Mouse (Mus musculus): ENCODE results near the gene Ptp4a2. TPM values are rescaled to one million over a fixed set of nuclear protein-coding genes. Genes with fewer than 3 reads are reported as not detected.
"Not testable (repeated sequence)": the region's sequence is repeated elsewhere in the genome, so short reads cannot be mapped to it uniquely, and the experiment has no call there.

Gene Ptp4a2
- 100 to 1,000 TPM; 194 to 199 TPM for total RNA-seq (2021)
- polyA plus RNA-seq (2012; rRNA removed) = 51.6 and 110 TPM in 2 replicates
- long read RNA-seq, transcript Ptp4a2-207 (6 exons, 3,382 nt) = minor isoform, 20 of 127 reads
- long read RNA-seq, transcript Ptp4a2-201 (6 exons, 3,646 nt) = major isoform, 58 of 127 reads
- long read RNA-seq, partial matches to known transcripts = 6 of 127 reads
- long read RNA-seq, other reads (novel, unspliced or antisense) = 43 of 127 reads

- TF ChIP-seq EP300 (IDR thresholded peaks at IDR 0.05; ENCODE audit: insufficient read depth, low read depth, low read length) (no peak), CTCF (IDR thresholded peaks at IDR 0.05) (no peak), POLR2A (IDR thresholded peaks at IDR 0.05; ENCODE audit: insufficient read depth, low read depth, low read length) (0 out of 2 replicates have a peak, but pooled peaks have one; percentile 14)
- intact Hi-C loops (cut with DNase I) = no loop called here
- peaks cover 6% of the 10 kb centered on the region for H3K4me1 ChIP-seq (ENCODE audit: control insufficient read depth, insufficient read depth, low read length)
- H3K27me3 ChIP-seq (ENCODE audit: control insufficient read depth, insufficient read depth, low read length) = no peaks in the 10 kb centered on the region
- H3K4me3 ChIP-seq = peak within 1 kb of the TSS; percentile 50
- DNase-seq = peak; percentile 74 to 86
- H3K27ac ChIP-seq = peak within 1 kb of the TSS; percentile 76
- peaks cover 4% of the 10 kb centered on the region; the same call in 1 of the 2 replicates for H3K36me3 ChIP-seq (ENCODE audit: control insufficient read depth, insufficient read depth, low read length)
- 6% methylated on average over 35 of the region's 35 CpGs for WGBS
- peak within 1 kb of the TSS; percentile 77 for H3K9ac ChIP-seq (ENCODE audit: low read depth, low read length)
- no peaks in the 10 kb centered on the region for H3K79me2 ChIP-seq (replicated peaks; ENCODE audit: control insufficient read depth, insufficient read depth, low read length)
These were observed at the start of gene Ptp4a2 for GRCm38 (mm10) chr4:129810798-129811604. TSS of gene Ptp4a2 (plus strand) at chr4:129811219.

GRCm38 (mm10) chr4:129761606-129762005, 49.4 kb upstream of the Ptp4a2 start:
- TF ChIP-seq POLR2A (IDR thresholded peaks at IDR 0.05; ENCODE audit: insufficient read depth, low read depth, low read length) (no peak), EP300 (IDR thresholded peaks at IDR 0.05; ENCODE audit: insufficient read depth, low read depth, low read length) (no peak), CTCF (IDR thresholded peaks at IDR 0.05) (no peak)
- intact Hi-C loops (cut with DNase I) = no loop called here
- Histone ChIP-seq H3K27me3 (ENCODE audit: control insufficient read depth, insufficient read depth, low read length) (no peaks in the 10 kb centered on the region), H3K79me2 (replicated peaks; ENCODE audit: control insufficient read depth, insufficient read depth, low read length) (no peaks in the 10 kb centered on the region), H3K4me1 (ENCODE audit: control insufficient read depth, insufficient read depth, low read length) (no peaks in the 10 kb centered on the region; the same call in 1 of the 2 replicates), H3K27ac (no peak overlapping the region), H3K9ac (ENCODE audit: low read depth, low read length) (no peak overlapping the region), H3K4me3 (no peak overlapping the region), H3K36me3 (ENCODE audit: control insufficient read depth, insufficient read depth, low read length) (no peaks in the 10 kb centered on the region)
- 86% methylated on average over 12 of the region's 12 CpGs for WGBS
- DNase-seq = peak in 1 of 2 experiments; percentile 16

- H3K27me3 ChIP-seq (ENCODE audit: control insufficient read depth, insufficient read depth, low read length); H3K4me3 ChIP-seq; DNase-seq; intact Hi-C loops (cut with DNase I); H3K27ac ChIP-seq; H3K4me1 ChIP-seq (ENCODE audit: control insufficient read depth, insufficient read depth, low read length); H3K36me3 ChIP-seq (ENCODE audit: control insufficient read depth, insufficient read depth, low read length); H3K9ac ChIP-seq (ENCODE audit: low read depth, low read length); H3K79me2 ChIP-seq (replicated peaks; ENCODE audit: control insufficient read depth, insufficient read depth, low read length): not testable (repeated sequence)
- peak; percentile 37 for TF ChIP-seq CTCF (IDR thresholded peaks at IDR 0.05)
- WGBS = 61% methylated on average over 1 of the region's 1 CpGs
These were observed 48.5 kb upstream of the Ptp4a2 start for GRCm38 (mm10) chr4:129762496-129762895.

- no peak overlapping the region for H3K27ac ChIP-seq
- H3K4me3 ChIP-seq = no peak overlapping the region
- no peaks in the 10 kb centered on the region for H3K36me3 ChIP-seq (ENCODE audit: control insufficient read depth, insufficient read depth, low read length)
- 71% methylated on average over 3 of the region's 3 CpGs for WGBS
- H3K27me3 ChIP-seq (ENCODE audit: control insufficient read depth, insufficient read depth, low read length) = no peaks in the 10 kb centered on the region
- TF ChIP-seq CTCF (IDR thresholded peaks at IDR 0.05) (no peak), EP300 (IDR thresholded peaks at IDR 0.05; ENCODE audit: insufficient read depth, low read depth, low read length) (no peak), POLR2A (IDR thresholded peaks at IDR 0.05; ENCODE audit: insufficient read depth, low read depth, low read length) (no peak)
- no peaks in the 10 kb centered on the region; the same call in 1 of the 2 replicates for H3K4me1 ChIP-seq (ENCODE audit: control insufficient read depth, insufficient read depth, low read length)
- no peak overlapping the region for H3K9ac ChIP-seq (ENCODE audit: low read depth, low read length)
- DNase-seq = no peak
- intact Hi-C loops (cut with DNase I) = no loop called here
- no peaks in the 10 kb centered on the region for H3K79me2 ChIP-seq (replicated peaks; ENCODE audit: control insufficient read depth, insufficient read depth, low read length)
These were observed 45.7 kb upstream of the Ptp4a2 start for GRCm38 (mm10) chr4:129765351-129765750.

DNA sequence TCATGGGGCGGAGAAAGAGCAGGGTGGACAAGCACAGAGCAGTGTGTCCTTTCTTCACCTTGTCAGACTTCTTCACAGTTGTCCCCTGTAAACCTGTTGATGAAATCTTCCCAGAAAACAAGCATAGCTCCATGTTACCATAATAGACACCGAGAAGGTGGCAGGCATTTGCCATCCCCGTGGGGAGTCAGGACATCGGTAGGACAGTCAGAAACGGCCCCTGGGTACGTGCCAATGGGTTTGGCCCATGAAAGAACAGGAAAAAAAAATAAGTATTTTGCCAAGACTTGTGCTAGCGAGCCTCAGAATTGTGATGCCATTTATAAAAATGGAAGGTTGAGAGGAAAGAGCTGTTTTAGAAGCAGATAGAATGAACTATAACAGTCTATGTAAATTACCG, 43.2 kb upstream of the Ptp4a2 start:
- Histone ChIP-seq H3K4me3 (no peak overlapping the region), H3K4me1 (ENCODE audit: control insufficient read depth, insufficient read depth, low read length) (peaks cover 4% of the 10 kb centered on the region), H3K36me3 (ENCODE audit: control insufficient read depth, insufficient read depth, low read length) (no peaks in the 10 kb centered on the region), H3K79me2 (replicated peaks; ENCODE audit: control insufficient read depth, insufficient read depth, low read length) (no peaks in the 10 kb centered on the region), H3K27me3 (ENCODE audit: control insufficient read depth, insufficient read depth, low read length) (no peaks in the 10 kb centered on the region; the same call in none of the 2 replicates), H3K9ac (ENCODE audit: low read depth, low read length) (no peak overlapping the region), H3K27ac (no peak overlapping the region)
- no peak for DNase-seq
- intact Hi-C loops (cut with DNase I) = no loop called here
- TF ChIP-seq EP300 (IDR thresholded peaks at IDR 0.05; ENCODE audit: insufficient read depth, low read depth, low read length) (no peak), POLR2A (IDR thresholded peaks at IDR 0.05; ENCODE audit: insufficient read depth, low read depth, low read length) (no peak), CTCF (IDR thresholded peaks at IDR 0.05) (no peak)
- 68% methylated on average over 8 of the region's 8 CpGs for WGBS

DNA sequence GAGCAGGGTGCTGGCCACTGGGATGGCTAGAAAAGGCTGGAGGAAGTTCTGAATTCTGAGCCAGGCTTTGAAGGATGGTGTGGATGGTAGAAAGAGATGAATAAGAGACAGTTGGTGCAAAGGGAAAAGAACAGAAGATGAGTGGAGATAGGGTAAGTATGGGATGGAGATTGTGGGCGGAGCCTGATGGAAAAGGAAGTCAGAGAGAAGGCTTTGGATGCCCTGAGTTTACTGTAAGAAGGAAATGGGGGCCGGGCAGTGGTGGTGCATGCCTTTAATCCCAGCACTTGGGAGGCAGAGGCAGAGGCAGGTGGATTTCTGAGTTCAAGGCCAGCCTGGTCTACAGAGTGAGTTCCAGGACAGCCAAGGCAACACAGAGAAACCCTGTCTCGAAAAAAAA, 42.3 kb upstream of the Ptp4a2 start:
- DNase-seq; H3K4me3 ChIP-seq; H3K9ac ChIP-seq (ENCODE audit: low read depth, low read length); H3K4me1 ChIP-seq (ENCODE audit: control insufficient read depth, insufficient read depth, low read length); H3K36me3 ChIP-seq (ENCODE audit: control insufficient read depth, insufficient read depth, low read length); intact Hi-C loops (cut with DNase I); H3K27ac ChIP-seq; H3K27me3 ChIP-seq (ENCODE audit: control insufficient read depth, insufficient read depth, low read length); H3K79me2 ChIP-seq (replicated peaks; ENCODE audit: control insufficient read depth, insufficient read depth, low read length): not testable (repeated sequence)
- WGBS = 56% methylated on average over 3 of the region's 3 CpGs

All from heart, adult 2 months (tissue).